Mouse (Mus musculus) ES-E14 (cell line): ENCODE data around the gene Pdcl3. TPM values are rescaled to one million over a fixed set of nuclear protein-coding genes. Genes with fewer than 3 reads are reported as not detected.

Experiments used
- DNase-seq: peaks from one replicate; pipeline ENCODE4 v3.0.0-alpha.2; 2013; ENCODE audit warnings: low read depth, low spot score
- H3K27ac ChIP-seq: 2 replicates; pipeline ENCODE4 v1.5.1; 2012; ENCODE audit warnings: low read depth, mild to moderate bottlenecking, low read length, moderate library complexity, mixed read lengths; ENCODE audit not compliant: poor library complexity, insufficient read depth, severe bottlenecking
- H3K36me3 ChIP-seq: 2 replicates; pipeline ENCODE4 v1.6.1; 2012; ENCODE audit warnings: mild to moderate bottlenecking, low read length, moderate library complexity, mixed read lengths; ENCODE audit not compliant: control insufficient read depth, poor library complexity, insufficient read depth, severe bottlenecking
- H3K4me1 ChIP-seq, 2 experiments: fragments of 150-350 bp in 1 of 2; sonication (generic) in 1 of 2; 2 replicates each; pipeline ENCODE4 v1.6.1; 2012; ENCODE audit warnings: low read length in 2 of 2, mild to moderate bottlenecking in 1 of 2, mixed read lengths in 1 of 2; ENCODE audit not compliant: control insufficient read depth in 2 of 2, insufficient read depth in 2 of 2, poor library complexity in 1 of 2
- H3K4me3 ChIP-seq, 2 experiments: fragments of 150-350 bp in 1 of 2; sonication (generic) in 1 of 2; 2 replicates each; pipeline ENCODE4 v1.5.1; 2012; ENCODE audit warnings: low read length in 2 of 2, low read depth in 1 of 2, mild to moderate bottlenecking in 1 of 2, mixed read lengths in 1 of 2; ENCODE audit not compliant: insufficient read depth in 1 of 2, poor library complexity in 1 of 2, severe bottlenecking in 1 of 2
- H3K9ac ChIP-seq: 2 replicates; pipeline ENCODE4 v1.6.1; 2012; ENCODE audit warnings: low read depth, mild to moderate bottlenecking, low read length, mixed read lengths; ENCODE audit not compliant: poor library complexity, insufficient read depth, severe bottlenecking
- H3K9me3 ChIP-seq: fragments of 150-350 bp; sonication (generic); 2 replicates; pipeline ENCODE4 v1.6.1; 2012; ENCODE audit warnings: low read depth, mild to moderate bottlenecking, low read length; ENCODE audit not compliant: control insufficient read depth, insufficient read depth
- CHD2 ChIP-seq: IDR thresholded peaks from 2 replicates; pipeline ENCODE4 v1.6.1; 2014; ENCODE audit warnings: mild to moderate bottlenecking, low read depth, low read length, inconsistent platforms
- HCFC1 ChIP-seq: IDR thresholded peaks from 2 replicates; pipeline ENCODE4 v1.6.1; 2012; ENCODE audit warnings: low read length, inconsistent platforms, borderline replicate concordance; ENCODE audit not compliant: insufficient read depth
- MAFK ChIP-seq: IDR thresholded peaks from 2 replicates; pipeline ENCODE4 v1.6.1; 2014; ENCODE audit warnings: mild to moderate bottlenecking, low read depth, low read length, inconsistent platforms; ENCODE audit not compliant: insufficient read depth
- ZC3H11A ChIP-seq: IDR thresholded peaks from 2 replicates; pipeline ENCODE4 v1.6.1; 2012; ENCODE audit warnings: low read depth, mild to moderate bottlenecking, inconsistent platforms, low read length, borderline replicate concordance
- ZNF384 ChIP-seq: IDR thresholded peaks from 2 replicates; pipeline ENCODE4 v1.6.1; 2012; ENCODE audit warnings: low read depth, low read length, inconsistent platforms
- in situ Hi-C, 2 experiments: fragments of 600-800 bp; cut with MboI; formaldehyde crosslinking; loops; one replicate each; pipeline ENCODE4 v1.15.1; 2025; ENCODE audit warnings: low sequenced_read_pairs in 2 of 2, inconsistent platforms in 1 of 2; ENCODE audit not compliant: unreplicated experiment in 2 of 2
- total RNA-seq: library from RNA; depleted of rRNA; stranded (reverse); fragments of 300-350 nt; gene quantifications from 2 replicates; pipeline ENCODE4 v1.2.3, GENCODE M21; 2012; rRNA removed

Gene Pdcl3
- total RNA-seq, 1 experiment, result 80.9 TPM

DNA sequence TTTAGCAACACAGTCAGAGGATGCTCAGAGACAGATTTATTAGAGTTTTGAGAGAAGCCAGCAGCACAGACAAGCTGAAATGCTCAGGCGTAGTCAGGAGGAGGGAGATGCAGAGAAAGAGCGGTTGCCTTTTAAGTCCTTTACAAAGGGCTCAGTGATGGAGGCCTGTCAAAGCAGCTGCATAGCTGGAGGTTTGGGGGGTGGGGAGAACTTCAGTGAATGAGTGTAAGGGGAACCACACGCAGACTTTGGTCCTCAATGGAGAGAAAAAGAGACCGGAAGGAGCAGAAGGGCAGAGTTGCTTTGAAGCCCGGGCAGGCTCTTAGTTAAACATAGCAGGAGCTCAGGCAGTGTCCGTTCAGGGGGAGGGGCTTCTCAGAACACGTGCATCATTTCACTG, 61.3 kb downstream of the Pdcl3 start:
- H3K9ac ChIP-seq, result no peak overlapping the region
- H3K4me3 ChIP-seq, result no peak overlapping the region
- no peaks in the 10 kb centered on the region for H3K36me3 ChIP-seq
- no peaks in the 10 kb centered on the region for H3K4me1 ChIP-seq
- H3K27ac ChIP-seq, result no peak overlapping the region
- no peak for DNase-seq
- no peak for TF ChIP-seq ZNF384
- TF ChIP-seq ZC3H11A, result no peak
- TF ChIP-seq MAFK, result no peak
- TF ChIP-seq CHD2, result no peak
- TF ChIP-seq HCFC1, result no peak
- in situ Hi-C loops, result no loop called here
- no peaks in the 10 kb centered on the region for H3K9me3 ChIP-seq

Other genes with a start within 250 kb of the Pdcl3 start
- gene Lonrf2, start 148.9 kb upstream of the Pdcl3 start, total RNA-seq, result 0.69 and 1.5 TPM in 2 replicates
- 5.1 and 8.9 TPM in 2 replicates for gene Chst10, start 87.4 kb upstream of the Pdcl3 start, total RNA-seq
- gene Nms, start 46.5 kb upstream of the Pdcl3 start, total RNA-seq, result not detected in 2 replicates
- 0.09 and 0.42 TPM in 2 replicates for gene Npas2, start 208.1 kb downstream of the Pdcl3 start, total RNA-seq